Mouse (Mus musculus) heart, embryonic 13.5 days (tissue): ENCODE measurements around the gene Fbxl21. TPM values are rescaled to one million over a fixed set of nuclear protein-coding genes. Genes with fewer than 3 reads are reported as not detected.

Experiments used
- ATAC-seq: fragments of 200-750 bp; cut with Nextera tagmentation; 2 replicates; pipeline ENCODE4 v1.8.0; 2017; ENCODE audit warnings: moderate TSS enrichment; ENCODE audit not compliant: insufficient number of reproducible peaks, low FRiP score, low TSS enrichment; ENCODE audit errors: extremely low read depth
- H3K27ac ChIP-seq: fragments of 300-500 bp; sonication (generic); replicated peaks from 2 replicates; pipeline ENCODE4 v1.5.1; 2015; ENCODE audit warnings: moderate library complexity, mild to moderate bottlenecking, inconsistent platforms
- H3K27me3 ChIP-seq: fragments of 300-500 bp; sonication (generic); replicated peaks from 2 replicates; pipeline ENCODE4 v1.6.1; 2015; ENCODE audit warnings: mild to moderate bottlenecking, inconsistent platforms
- H3K36me3 ChIP-seq: fragments of 300-500 bp; sonication (generic); 2 replicates; pipeline ENCODE4 v1.6.1; 2015; ENCODE audit warnings: mild to moderate bottlenecking, inconsistent platforms
- H3K4me1 ChIP-seq: fragments of 300-500 bp; sonication (generic); 2 replicates; pipeline ENCODE4 v1.6.1; 2015; ENCODE audit warnings: inconsistent platforms
- H3K4me2 ChIP-seq: fragments of 300-500 bp; sonication (generic); 2 replicates; pipeline ENCODE4 v1.6.1; 2015; ENCODE audit warnings: inconsistent platforms, mild to moderate bottlenecking, moderate library complexity
- H3K4me3 ChIP-seq: fragments of 300-500 bp; sonication (generic); 2 replicates; pipeline ENCODE4 v1.5.1; 2015; ENCODE audit warnings: moderate library complexity, mild to moderate bottlenecking, inconsistent platforms
- H3K9ac ChIP-seq: fragments of 300-500 bp; sonication (generic); 2 replicates; pipeline ENCODE4 v1.6.1; 2015; ENCODE audit warnings: inconsistent platforms, mild to moderate bottlenecking, moderate library complexity
- H3K9me3 ChIP-seq: fragments of 300-500 bp; sonication (generic); 2 replicates; pipeline ENCODE4 v1.6.1; 2016; ENCODE audit warnings: inconsistent platforms
- WGBS: fragments of 180-500 bp; shearing (Covaris S2); methylation state at CpG from one replicate; pipeline ENCODE4 v1.1.7; 2015; ENCODE audit warnings: mixed read lengths; 5-methylcytosine and 5-hydroxymethylcytosine counted together
- polyA plus RNA-seq: library from polyadenylated mRNA; unstranded; fragments of >200 nt; fragmentation: Nextera tagmentation; extraction: Ambion mirVana; gene quantifications from 2 replicates; pipeline ENCODE4 v1.2.1, GENCODE M21; 2015

Fbxl21 gene
- polyA plus RNA-seq, 1 experiment from 2014 or later: 1.6 TPM

DNA sequence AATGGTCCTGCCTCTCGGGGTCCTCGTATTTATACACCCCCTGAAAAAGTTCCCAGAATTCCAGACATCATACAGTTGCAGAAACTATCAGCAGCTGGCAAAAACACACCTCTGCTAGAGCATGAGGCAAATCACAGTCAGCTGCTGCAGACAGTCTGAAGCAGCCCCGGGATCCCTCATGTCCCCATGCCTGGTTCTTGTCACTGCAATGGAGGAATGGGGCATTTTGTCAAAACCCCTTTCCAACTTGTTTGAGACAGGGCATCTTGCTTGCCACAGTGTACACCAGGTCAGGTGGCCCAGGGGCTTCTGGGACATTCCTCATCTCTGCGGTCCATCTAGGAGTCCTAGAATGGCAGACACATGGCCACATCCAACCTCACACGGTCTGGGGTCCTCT lies 12.7 kb downstream of the Fbxl21 start:
- H3K36me3 ChIP-seq: 0 out of 2 replicates have a peak, but pooled peaks cover 5% of the 10 kb centered on the region
- ATAC-seq: no peak
- no peak overlapping the region for H3K27ac ChIP-seq
- H3K9ac ChIP-seq: no peak overlapping the region
- no peaks in the 10 kb centered on the region for H3K4me1 ChIP-seq
- H3K4me3 ChIP-seq: no peak overlapping the region
- no peak overlapping the region for H3K4me2 ChIP-seq
- WGBS: 80% methylated on average over 5 of the region's 5 CpGs
- no peaks in the 10 kb centered on the region for H3K27me3 ChIP-seq
- peaks cover 10% of the 10 kb centered on the region for H3K9me3 ChIP-seq

- no peaks in the 10 kb centered on the region for H3K4me1 ChIP-seq
- H3K36me3 ChIP-seq: 0 out of 2 replicates have a peak, but pooled peaks cover 5% of the 10 kb centered on the region
- H3K4me2 ChIP-seq: no peak overlapping the region
- H3K9ac ChIP-seq: no peak overlapping the region
- peaks cover 10% of the 10 kb centered on the region for H3K9me3 ChIP-seq
- H3K4me3 ChIP-seq: no peak overlapping the region
- 73% methylated on average over 5 of the region's 5 CpGs for WGBS
- H3K27ac ChIP-seq: no peak overlapping the region
- no peaks in the 10 kb centered on the region for H3K27me3 ChIP-seq
- ATAC-seq: no peak
Observed at GRCm38 (mm10) chr13:56535570-56535969, 13.3 kb downstream of the Fbxl21 start.

DNA sequence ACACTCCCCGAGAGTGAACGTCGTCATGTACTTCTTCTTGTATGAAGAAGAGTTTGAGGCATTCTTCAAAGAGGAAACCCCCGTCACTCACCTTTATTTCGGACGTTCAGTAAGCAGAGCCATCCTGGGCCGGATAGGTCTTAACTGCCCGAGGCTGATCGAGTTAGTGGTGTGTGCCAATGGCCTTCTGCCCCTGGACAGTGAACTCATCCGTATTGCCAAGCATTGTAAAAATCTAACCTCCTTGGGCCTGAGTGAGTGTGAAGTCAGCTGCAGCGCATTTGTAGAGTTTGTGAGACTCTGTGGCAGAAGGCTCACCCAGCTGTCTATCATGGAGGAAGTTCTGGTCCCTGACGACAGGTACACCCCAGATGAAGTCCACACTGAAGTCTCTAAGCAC lies 14.8 kb downstream of the Fbxl21 start:
- Histone ChIP-seq H3K4me2 (no peak overlapping the region), H3K4me3 (no peak overlapping the region), H3K9ac (no peak overlapping the region), H3K9me3 (peaks cover 10% of the 10 kb centered on the region), H3K4me1 (no peaks in the 10 kb centered on the region), H3K36me3 (0 out of 2 replicates have a peak, but pooled peaks cover 5% of the 10 kb centered on the region), H3K27me3 (no peaks in the 10 kb centered on the region), H3K27ac (no peak overlapping the region)
- 74% methylated on average over 12 of the region's 12 CpGs for WGBS
- no peak for ATAC-seq

DNA sequence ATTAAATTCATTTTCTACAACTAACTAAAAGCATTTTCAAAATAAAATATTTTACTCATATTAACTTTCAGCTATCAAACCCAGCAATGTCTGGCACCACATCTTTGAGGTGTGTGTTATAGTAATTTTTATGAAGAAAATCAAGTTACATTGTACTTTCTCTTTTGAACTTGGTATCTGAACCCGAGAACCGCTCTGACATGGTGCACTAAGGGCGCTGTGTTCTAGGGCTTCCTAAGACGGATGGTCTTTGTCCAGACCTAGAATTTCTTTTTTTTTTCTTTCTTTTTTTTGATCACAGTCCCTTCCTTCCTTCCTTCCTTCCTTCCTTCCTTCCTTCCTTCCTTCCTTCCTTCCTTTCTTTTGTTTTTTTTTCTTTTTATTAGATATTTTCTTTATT lies 17.6 kb downstream of the Fbxl21 start:
- Histone ChIP-seq H3K36me3 (no peaks in the 10 kb centered on the region), H3K4me2 (no peak overlapping the region), H3K9me3 (peaks cover 3% of the 10 kb centered on the region), H3K27ac (no peak overlapping the region), H3K4me3 (no peak overlapping the region), H3K27me3 (no peaks in the 10 kb centered on the region), H3K4me1 (no peaks in the 10 kb centered on the region), H3K9ac (no peak overlapping the region)
- ATAC-seq: no peak
- WGBS: 86% methylated on average over 4 of the region's 4 CpGs

DNA sequence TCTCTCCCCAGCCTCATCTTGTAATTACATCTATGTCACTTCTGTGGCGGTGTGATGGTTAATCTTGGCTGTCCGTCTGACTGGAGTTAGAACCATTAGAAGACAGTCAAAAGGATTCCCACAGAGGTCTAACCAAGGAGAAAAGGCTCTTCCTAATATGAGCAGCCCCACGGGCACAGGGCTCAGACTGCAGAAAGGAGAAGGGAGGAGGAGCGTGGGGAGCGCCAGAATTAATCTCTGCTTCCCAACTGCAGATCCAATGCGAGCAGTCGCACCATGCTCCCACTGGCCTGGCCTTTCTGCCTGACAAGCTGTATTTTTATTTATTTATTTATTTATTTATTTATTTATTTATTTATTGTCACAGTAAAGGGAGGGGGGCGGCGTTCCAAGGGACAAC lies 21.5 kb downstream of the Fbxl21 start:
- H3K4me2 ChIP-seq: no peak overlapping the region
- H3K27ac ChIP-seq: no peak overlapping the region
- no peaks in the 10 kb centered on the region for H3K36me3 ChIP-seq
- H3K4me1 ChIP-seq: no peaks in the 10 kb centered on the region
- H3K27me3 ChIP-seq: no peaks in the 10 kb centered on the region
- no peaks in the 10 kb centered on the region for H3K9me3 ChIP-seq
- ATAC-seq: no peak
- WGBS: 76% methylated on average over 9 of the region's 9 CpGs
- no peak overlapping the region for H3K4me3 ChIP-seq
- no peak overlapping the region for H3K9ac ChIP-seq

GRCm38 (mm10) chr13:56544956-56545355 lies 22.7 kb downstream of the Fbxl21 start:
- no peak overlapping the region for H3K4me2 ChIP-seq
- H3K4me1 ChIP-seq: peaks cover 10% of the 10 kb centered on the region
- no peaks in the 10 kb centered on the region for H3K9me3 ChIP-seq
- H3K9ac ChIP-seq: no peak overlapping the region
- H3K36me3 ChIP-seq: no peaks in the 10 kb centered on the region
- 68% methylated on average over 3 of the region's 3 CpGs for WGBS
- no peak for ATAC-seq
- H3K27me3 ChIP-seq: no peaks in the 10 kb centered on the region
- H3K4me3 ChIP-seq: no peak overlapping the region
- H3K27ac ChIP-seq: no peak overlapping the region

- Histone ChIP-seq H3K36me3 (no peaks in the 10 kb centered on the region), H3K27ac (no peak within 1 kb of the TSS), H3K4me3 (no peak within 1 kb of the TSS), H3K9me3 (no peaks in the 10 kb centered on the region), H3K4me1 (peaks cover 33% of the 10 kb centered on the region), H3K9ac (no peak within 1 kb of the TSS), H3K4me2 (no peak within 1 kb of the TSS), H3K27me3 (no peaks in the 10 kb centered on the region)
- ATAC-seq: no peak
- 61% methylated on average over 9 of the region's 9 CpGs for WGBS
Observed at GRCm38 (mm10) chr13:56548401-56548800, 26.1 kb downstream of the Fbxl21 start, which contains the start of gene Lect2. Lect2 (minus strand) TSS chr13:56548502.

DNA sequence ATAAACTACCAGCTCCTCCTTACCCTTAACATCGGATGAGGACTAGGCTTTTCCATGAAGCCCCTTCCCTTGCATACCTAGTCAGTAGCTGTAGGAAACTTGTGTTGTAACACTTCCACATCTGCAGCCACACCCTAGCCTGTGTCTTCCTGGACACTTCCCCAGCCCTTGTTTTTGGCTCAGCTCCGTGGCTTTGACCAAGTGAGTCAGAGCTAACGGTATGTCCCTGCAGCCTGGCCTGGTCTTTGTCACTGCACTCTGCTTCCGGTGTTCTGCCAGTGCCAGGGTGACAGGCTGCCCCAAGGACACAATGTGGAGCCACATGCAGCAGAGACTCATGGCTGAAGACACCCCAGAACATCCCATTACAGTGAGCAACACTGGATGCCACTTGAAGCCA lies 27.1 kb downstream of the Fbxl21 start:
- Histone ChIP-seq H3K4me1 (peaks cover 39% of the 10 kb centered on the region), H3K9me3 (no peaks in the 10 kb centered on the region), H3K9ac (no peak overlapping the region), H3K27ac (no peak overlapping the region), H3K4me3 (no peak overlapping the region), H3K36me3 (no peaks in the 10 kb centered on the region), H3K27me3 (no peaks in the 10 kb centered on the region), H3K4me2 (no peak overlapping the region)
- no peak for ATAC-seq
- WGBS: 32% methylated on average over 4 of the region's 4 CpGs

- no peak for ATAC-seq
- Histone ChIP-seq H3K27me3 (no peaks in the 10 kb centered on the region), H3K9ac (no peak overlapping the region), H3K4me3 (no peak overlapping the region), H3K9me3 (no peaks in the 10 kb centered on the region), H3K4me1 (peaks cover 39% of the 10 kb centered on the region), H3K4me2 (no peak overlapping the region), H3K36me3 (no peaks in the 10 kb centered on the region), H3K27ac (no peak overlapping the region)
- WGBS: 18% methylated on average over 1 of the region's 1 CpGs
Observed at GRCm38 (mm10) chr13:56550574-56550973, 28.3 kb downstream of the Fbxl21 start.

DNA sequence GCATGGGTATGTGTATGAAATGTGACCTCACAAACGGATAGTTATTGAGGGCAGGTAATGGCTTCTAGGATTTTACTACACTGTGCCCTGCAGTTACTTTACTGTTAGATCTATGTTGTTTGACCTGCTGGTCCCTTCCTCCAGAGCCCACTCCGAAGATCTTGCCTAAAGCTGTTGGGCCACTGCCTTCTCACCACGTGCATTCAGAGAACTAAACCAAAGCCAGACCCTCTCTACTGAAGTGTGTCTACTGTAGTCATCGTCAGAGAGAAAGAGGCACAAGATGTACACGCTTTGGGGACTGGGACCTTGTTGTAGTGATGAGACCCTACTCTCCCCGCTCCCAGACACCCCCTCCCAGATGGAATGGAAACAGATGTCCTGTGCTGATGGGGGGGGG lies 29.4 kb downstream of the Fbxl21 start:
- no peak for ATAC-seq
- no peak overlapping the region for H3K27ac ChIP-seq
- WGBS: 70% methylated on average over 6 of the region's 6 CpGs

DNA sequence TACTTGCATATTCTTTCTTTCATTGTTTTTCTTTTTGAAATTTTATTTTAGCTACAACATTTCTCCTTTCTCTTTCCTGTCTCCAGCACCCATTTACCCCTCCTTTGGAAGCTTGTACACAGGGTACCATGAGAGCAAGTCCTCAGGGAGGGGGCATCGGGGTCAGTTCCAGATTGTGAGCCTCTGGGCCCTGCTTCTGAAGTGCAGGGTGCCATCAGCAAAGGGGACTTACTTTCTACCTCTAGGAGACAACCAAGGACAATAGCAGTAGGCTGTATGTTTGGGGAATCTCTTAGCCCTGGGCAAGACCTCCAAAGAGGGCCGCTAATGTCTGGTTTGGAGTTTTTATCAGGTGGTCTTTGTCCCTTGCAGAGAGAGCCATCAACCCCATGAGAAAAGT lies 31.7 kb downstream of the Fbxl21 start:
- no peak overlapping the region for H3K4me3 ChIP-seq
- no peak overlapping the region for H3K4me2 ChIP-seq
- no peak overlapping the region for H3K9ac ChIP-seq
- H3K27me3 ChIP-seq: no peaks in the 10 kb centered on the region
- H3K36me3 ChIP-seq: no peaks in the 10 kb centered on the region
- WGBS: 47% methylated on average over 2 of the region's 2 CpGs
- no peak for ATAC-seq
- peaks cover 54% of the 10 kb centered on the region for H3K4me1 ChIP-seq
- H3K27ac ChIP-seq: no peak overlapping the region
- no peaks in the 10 kb centered on the region for H3K9me3 ChIP-seq

More for the DNA sequence above, 29.4 kb downstream of the Fbxl21 start:
- no peak overlapping the region for H3K4me3 ChIP-seq
- no peak overlapping the region for H3K9ac ChIP-seq
- H3K4me2 ChIP-seq: no peak overlapping the region
- no peaks in the 10 kb centered on the region for H3K27me3 ChIP-seq
- H3K36me3 ChIP-seq: no peaks in the 10 kb centered on the region
- peaks cover 49% of the 10 kb centered on the region for H3K4me1 ChIP-seq
- no peaks in the 10 kb centered on the region for H3K9me3 ChIP-seq

- H3K4me3 ChIP-seq: no peak overlapping the region
- no peaks in the 10 kb centered on the region for H3K27me3 ChIP-seq
- H3K36me3 ChIP-seq: no peaks in the 10 kb centered on the region
- H3K27ac ChIP-seq: no peak overlapping the region
- H3K4me2 ChIP-seq: no peak overlapping the region
- ATAC-seq: no peak
- peaks cover 54% of the 10 kb centered on the region for H3K4me1 ChIP-seq
- H3K9ac ChIP-seq: no peak overlapping the region
- no peaks in the 10 kb centered on the region for H3K9me3 ChIP-seq
- 36% methylated on average over 2 of the region's 2 CpGs for WGBS
Observed at GRCm38 (mm10) chr13:56554409-56554808, 32.1 kb downstream of the Fbxl21 start.
